Mouse (Mus musculus) myocyte (in vitro differentiated cells): ENCODE data around the gene Gm20388.

Experiments used
- E2F4 ChIP-seq: IDR thresholded peaks from one replicate; pipeline ENCODE4 v1.6.1; 2011; ENCODE audit warnings: mild to moderate bottlenecking, control low read depth, moderate library complexity; ENCODE audit not compliant: insufficient read depth
- MAX ChIP-seq: IDR thresholded peaks from one replicate; pipeline ENCODE4 v1.6.1; 2011; ENCODE audit warnings: low read depth, mild to moderate bottlenecking, control low read depth
- MYOD1 ChIP-seq, 3 experiments: IDR thresholded peaks; one replicate each; pipeline ENCODE4 v1.6.1; 2011; ENCODE audit warnings: control low read depth in 2 of 3, low read depth in 2 of 3, mild to moderate bottlenecking in 2 of 3, moderate library complexity in 1 of 3; ENCODE audit not compliant: insufficient read length in 2 of 3, control insufficient read depth in 1 of 3
- MYOG ChIP-seq, 3 experiments: IDR thresholded peaks; one replicate each; pipeline ENCODE4 v1.6.1; 2011; ENCODE audit warnings: control low read depth in 2 of 3, low read depth in 2 of 3, mild to moderate bottlenecking in 2 of 3; ENCODE audit not compliant: insufficient read length in 2 of 3, control insufficient read depth in 1 of 3, insufficient read depth in 1 of 3
- POLR2A ChIP-seq: IDR thresholded peaks from one replicate; pipeline ENCODE4 v1.6.1; 2011; ENCODE audit warnings: low read depth, mild to moderate bottlenecking, control low read depth, moderate library complexity; ENCODE audit not compliant: insufficient read length
- TCF12 ChIP-seq: IDR thresholded peaks from one replicate; pipeline ENCODE4 v1.6.1; 2011; ENCODE audit warnings: mild to moderate bottlenecking, control low read depth; ENCODE audit not compliant: poor library complexity, insufficient read depth, severe bottlenecking
- TCF3 ChIP-seq: IDR thresholded peaks from one replicate; pipeline ENCODE4 v1.6.1; 2011; ENCODE audit warnings: low read depth, control low read depth; ENCODE audit not compliant: insufficient read length

DNA sequence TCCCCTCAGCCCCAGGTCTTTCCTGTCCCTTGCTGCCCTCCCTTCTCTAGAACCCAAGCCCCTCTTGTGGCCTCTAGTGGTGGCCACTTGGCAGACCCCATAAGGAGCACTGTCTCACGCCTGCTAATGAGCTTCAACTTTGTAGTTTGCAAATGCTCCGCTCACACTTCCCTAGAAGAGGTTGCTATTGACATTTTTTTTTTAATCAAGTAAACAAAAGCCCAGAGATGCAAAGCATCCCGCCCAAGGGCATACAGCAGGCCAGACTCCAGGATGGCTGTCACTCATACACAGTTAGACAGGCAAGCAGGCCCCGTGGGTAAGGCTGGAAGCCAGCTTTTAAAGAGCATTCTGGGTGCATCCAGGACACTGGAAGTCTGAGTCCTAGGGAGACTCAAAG lies 266.0 kb downstream of the Gm20388 start:
- TF ChIP-seq MAX: no peak
- TF ChIP-seq TCF12: no peak
- TF ChIP-seq POLR2A: no peak
- no peak for TF ChIP-seq E2F4
- no peak for TF ChIP-seq TCF3
- no peak for TF ChIP-seq MYOD1 (IDR thresholded peaks at IDR 0.05; ENCODE audit: control insufficient read depth in 1 of 3, insufficient read length in 2 of 3, low read depth in 2 of 3)
- no peak for TF ChIP-seq MYOG (IDR thresholded peaks at IDR 0.05; ENCODE audit: control insufficient read depth in 1 of 3, insufficient read depth in 1 of 3, insufficient read length in 2 of 3, low read depth in 2 of 3)
